Mouse (Mus musculus): ENCODE data around the gene Syn3.
A peak's percentile ranks its signal among the peaks of the same experiment; 100 is the strongest.
"Not testable (repeated sequence)": the region's sequence is repeated elsewhere in the genome, so short reads cannot be mapped to it uniquely, and the experiment has no call there.

Syn3 gene

DNA sequence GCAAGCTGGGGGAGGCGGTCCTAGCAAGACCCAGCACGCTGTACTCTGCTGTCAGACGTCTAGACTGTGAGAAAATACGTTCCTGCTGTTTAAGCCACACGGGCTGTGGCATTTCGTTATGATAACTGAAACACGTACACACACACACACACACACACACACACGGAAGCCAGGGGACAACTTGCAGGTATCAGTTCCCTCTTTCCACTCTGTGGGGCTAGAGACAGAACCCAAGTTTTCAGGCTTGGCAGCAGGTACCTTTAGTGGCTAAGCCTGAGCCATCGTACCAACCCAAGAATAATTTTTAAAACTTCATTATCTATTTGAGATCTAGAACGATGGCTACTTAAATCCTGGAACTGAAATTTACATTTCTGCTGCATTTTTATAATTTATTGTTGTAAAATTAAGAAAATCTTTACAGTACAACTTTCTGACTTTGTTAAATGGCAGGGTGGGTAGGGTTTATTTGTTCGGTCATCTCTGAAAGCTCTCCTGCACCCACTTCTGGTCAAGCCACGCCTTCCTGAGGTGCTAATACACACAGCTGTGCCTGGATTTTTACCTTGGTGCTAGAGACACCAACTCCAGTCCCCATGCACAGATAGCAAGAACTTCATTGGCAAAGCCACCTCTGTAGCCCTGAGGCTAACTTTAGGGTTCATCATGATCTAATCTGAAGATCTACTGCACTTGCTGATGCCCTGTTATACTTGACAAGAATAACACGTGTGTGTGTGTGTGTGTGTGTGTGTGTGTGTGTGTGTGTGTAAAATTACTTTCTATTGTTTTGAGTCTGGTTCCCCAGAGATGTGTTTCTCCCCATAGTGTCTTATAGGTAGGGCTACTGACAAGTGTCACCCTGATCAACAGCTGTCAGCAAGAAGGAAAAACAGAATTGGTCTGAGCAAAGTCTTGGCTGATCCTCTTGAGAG, 29.8 kb downstream of the Syn3 start:
- no peak for DNase-seq (ENCODE audit: low read depth, low spot score)

DNA sequence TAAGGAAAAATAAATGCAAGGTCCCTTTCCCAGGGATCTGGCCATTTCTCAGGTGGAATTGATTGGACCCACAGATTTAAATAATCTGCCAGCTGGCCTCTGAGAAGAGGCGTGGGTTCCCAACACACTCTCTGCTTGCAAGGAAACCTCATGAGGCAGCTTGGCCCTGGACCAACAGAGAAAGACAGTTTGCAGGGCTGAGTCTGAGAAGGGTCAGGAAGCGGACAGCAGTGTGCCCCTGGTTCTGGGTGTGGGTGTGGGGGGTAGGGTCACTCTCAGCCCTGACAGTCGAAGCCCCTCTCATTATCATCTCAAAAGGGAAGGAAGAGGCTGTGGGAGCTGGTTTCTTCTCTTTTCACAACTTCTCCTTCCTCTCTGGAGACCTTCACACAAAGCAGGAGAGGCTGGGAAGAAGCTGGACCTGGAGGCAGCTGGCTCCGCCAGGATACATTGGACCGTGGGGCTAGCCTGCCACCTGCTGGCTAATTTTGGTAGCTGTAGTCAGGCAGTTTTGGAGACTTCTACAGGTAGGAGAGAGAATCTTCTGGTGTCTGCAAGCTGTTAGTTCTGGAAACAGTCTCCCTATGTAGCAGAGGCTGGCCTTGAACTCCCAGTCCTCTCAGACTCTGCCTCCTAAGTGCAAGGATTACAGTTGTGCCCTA, 35.0 kb downstream of the Syn3 start:
- peak; percentile 87 for DNase-seq (ENCODE audit: low read depth, low spot score)

GRCm38 (mm10) chr10:86459643-86460042, 39.1 kb downstream of the Syn3 start:
- no peak for DNase-seq (ENCODE audit: low read depth, low spot score)

DNA sequence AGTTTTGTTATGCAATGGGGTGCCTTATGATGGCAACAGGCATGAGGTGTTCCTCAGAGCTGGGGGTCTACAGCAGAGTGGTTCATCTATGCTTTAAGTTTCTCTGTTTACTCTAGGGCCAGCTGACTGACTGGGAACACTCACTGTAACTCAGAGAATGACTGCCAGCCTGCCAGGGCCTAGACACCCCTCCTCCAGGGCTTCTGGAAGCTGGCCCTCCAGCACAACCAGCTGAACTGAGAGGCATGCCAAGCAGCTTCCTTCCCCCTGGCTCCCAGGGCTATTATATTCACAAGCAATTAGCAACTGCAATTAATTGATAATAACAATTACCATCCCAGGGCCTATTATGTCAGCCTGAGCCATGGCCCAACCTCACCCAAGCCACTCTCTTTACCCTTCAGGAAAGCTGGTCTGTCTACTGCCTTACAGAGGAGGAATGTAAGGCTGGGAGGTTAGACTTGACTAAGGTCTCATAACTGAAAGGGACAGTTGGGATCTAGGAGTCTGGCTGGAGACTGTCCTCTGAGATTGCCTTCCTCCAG, 41.0 kb downstream of the Syn3 start:
- DNase-seq (ENCODE audit: low read depth, low spot score) = peak; percentile 62

- DNase-seq (ENCODE audit: low read depth, low spot score) = no peak
Measured at GRCm38 (mm10) chr10:86457195-86457594, 41.5 kb downstream of the Syn3 start.

DNA sequence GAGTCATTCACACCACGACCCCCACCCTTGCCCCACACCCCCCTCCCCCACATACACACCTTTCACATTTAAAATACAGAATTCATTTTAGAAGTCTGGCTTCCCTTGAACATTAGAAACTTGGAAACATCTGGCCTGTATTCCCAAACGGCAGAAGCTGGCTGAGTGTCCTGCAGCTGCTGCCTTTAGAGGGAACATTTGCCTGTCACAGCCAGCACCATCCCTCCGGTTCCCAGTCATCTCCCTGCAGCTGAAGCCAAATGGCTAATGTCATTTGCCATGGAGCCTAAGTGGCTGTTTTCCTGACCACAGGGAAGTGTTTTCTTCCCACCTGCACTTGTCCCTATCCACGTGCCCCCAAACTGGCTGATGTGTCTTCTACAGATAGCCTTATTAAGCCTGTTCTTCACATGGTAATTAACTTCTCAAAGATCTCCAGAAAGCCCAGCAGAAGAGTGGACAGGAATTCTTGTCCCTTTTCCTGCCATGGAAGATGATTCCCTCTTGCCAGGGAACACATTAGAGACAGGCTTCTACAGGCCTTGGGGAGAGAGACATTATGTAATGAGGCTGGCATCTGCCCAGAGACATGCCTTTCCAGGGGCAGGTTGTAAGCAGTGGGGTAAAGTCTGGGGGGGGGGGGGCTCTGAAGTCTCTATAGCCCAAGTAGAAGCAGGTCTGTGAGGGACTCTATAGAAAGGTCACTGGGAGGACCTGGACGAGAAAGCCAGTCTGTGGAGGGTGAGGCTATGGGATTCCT, 43.2 kb downstream of the Syn3 start:
- peak; percentile 41 for DNase-seq (ENCODE audit: low read depth, low spot score)

DNA sequence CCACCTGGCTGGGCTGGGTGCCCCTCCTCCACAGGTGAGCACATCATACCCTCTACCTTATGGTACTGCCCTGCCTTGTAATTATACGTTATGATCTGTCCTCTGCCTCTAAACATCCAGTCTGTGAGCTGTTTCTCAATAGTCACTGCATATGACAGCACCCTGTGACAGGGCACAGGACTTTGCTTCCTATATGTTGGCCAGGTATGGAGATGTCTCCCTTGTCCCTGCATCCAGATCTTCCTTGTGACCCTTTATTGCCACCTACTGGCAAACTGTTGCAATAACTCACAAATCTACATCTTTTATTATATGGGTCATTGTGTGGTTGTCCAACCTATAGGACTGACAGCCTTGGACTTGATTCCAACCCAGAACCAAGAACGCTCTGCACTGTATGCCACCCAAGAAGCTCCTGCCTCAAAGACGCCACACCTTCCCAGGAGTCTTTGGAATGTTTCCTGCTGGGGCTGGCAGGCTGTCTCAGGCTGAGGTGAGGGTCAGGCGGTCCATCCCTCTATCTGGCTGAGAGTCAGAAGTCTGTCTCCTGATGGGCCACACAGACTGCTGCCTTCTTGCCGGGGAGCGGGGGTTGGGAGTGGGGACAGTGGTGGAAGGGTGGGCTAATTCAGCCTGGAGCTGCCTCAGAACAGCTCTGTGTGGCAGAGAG, 46.2 kb downstream of the Syn3 start:
- peak; percentile 83 for DNase-seq (ENCODE audit: low read depth, low spot score)

DNA sequence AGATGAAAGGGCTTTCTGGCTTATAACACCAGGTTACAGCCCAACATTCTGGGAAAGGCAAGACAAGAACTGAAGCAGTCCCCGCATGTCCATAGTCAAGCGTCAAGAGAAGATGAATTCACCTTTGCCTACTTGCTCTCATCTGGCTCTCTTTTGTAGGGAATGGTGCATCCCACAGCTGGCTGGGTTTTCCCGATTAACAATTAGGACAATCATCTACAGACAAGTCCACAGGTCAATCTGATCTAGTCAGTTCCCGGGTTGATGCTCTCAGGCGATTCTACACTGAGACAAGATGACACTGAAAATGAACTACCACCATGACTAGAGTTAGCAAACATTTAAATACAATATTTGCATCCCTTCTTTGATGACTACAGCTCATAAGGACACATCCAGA, 47.4 kb downstream of the Syn3 start:
- DNase-seq (ENCODE audit: low read depth, low spot score) = no peak

GRCm38 (mm10) chr10:86446649-86447048, 52.0 kb downstream of the Syn3 start:
- no peak for DNase-seq (ENCODE audit: low read depth, low spot score)

- no peak for DNase-seq (ENCODE audit: low read depth, low spot score)
Measured at GRCm38 (mm10) chr10:86445207-86445606, 53.5 kb downstream of the Syn3 start.

- DNase-seq (ENCODE audit: low read depth, low spot score) = no peak
Measured at GRCm38 (mm10) chr10:86444665-86445064, 54.0 kb downstream of the Syn3 start.

DNA sequence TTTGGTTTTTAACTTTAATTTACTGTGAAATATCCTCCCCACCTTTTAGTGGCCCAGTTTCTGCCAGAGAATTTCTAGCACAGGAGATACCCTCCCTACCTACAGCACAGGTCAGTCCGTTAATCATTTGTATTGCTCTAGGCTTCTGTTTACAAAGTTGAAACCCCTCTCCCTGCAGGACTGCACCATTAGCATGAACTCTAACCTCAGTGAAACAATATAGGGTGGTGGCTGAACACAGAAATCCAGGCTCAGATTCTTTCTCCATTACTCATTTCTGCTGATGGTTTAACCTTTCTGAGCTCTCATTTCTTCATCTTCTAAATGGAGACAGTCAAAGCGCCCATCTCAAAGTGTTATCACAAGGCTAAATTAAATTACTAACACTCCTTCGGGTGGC, 56.9 kb downstream of the Syn3 start:
- no peak for DNase-seq (ENCODE audit: low read depth, low spot score)

DNA sequence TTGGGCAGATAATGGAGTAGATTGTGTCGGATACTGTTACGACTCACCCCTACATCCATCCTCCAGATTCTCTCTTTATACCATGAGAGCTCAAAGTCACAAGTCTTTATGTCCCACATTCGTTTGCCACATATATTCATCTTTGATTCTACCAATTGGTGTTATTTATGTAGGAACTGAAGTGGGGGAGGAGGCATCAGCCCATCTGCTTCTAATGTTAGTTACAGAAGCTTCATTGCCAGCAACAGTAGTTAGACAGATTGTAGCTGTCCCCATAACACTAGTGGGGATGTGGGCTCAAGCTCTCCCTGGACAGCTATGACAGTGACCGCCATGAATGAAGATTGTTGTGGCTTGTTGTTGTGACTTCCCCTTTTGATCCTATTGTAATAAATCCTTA, 59.1 kb downstream of the Syn3 start:
- peak; percentile 67 for DNase-seq (ENCODE audit: low read depth, low spot score)

- no peak for DNase-seq (ENCODE audit: low read depth, low spot score)
Measured at GRCm38 (mm10) chr10:86437294-86437693, 61.4 kb downstream of the Syn3 start.

DNA sequence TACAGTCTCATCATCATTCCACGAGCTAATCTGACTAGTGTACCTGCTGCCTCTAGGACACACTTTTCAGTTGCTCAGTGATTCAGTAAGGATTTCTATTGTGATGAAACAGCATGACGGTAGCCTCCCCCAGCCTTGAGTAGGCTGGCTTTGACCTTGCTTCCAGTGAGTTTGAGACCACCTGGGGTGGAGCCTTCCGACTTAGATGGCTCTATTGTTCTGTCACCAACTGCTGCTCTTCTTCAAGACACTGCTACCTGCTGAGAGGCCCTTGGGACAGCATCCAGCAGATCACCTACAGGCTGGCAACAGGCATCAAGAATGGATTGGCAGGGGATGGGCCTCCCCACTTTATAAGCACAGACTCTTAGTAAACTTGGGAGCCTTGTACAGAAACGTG, 63.7 kb downstream of the Syn3 start:
- not testable (repeated sequence) for DNase-seq (ENCODE audit: low read depth, low spot score)

DNA sequence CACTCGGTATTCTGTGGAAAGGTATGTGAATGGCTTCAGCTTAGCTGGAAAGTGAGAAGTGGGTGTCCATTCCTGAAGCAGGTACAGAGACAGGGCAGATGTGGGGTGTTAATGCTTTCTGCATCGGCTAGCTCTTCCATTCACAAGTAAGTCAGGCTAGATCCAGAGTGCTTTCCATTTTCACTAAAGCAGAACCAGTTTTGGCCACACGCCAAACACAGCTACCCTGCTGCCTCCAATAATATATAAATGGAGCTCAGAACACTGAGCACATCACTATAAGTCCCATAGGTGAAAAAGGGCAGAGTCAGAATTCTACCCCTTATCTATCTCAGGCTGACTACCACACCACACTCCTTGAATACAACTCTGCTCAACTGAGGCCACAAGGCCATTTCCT, 69.0 kb downstream of the Syn3 start:
- no peak for DNase-seq (ENCODE audit: low read depth, low spot score)

DNA sequence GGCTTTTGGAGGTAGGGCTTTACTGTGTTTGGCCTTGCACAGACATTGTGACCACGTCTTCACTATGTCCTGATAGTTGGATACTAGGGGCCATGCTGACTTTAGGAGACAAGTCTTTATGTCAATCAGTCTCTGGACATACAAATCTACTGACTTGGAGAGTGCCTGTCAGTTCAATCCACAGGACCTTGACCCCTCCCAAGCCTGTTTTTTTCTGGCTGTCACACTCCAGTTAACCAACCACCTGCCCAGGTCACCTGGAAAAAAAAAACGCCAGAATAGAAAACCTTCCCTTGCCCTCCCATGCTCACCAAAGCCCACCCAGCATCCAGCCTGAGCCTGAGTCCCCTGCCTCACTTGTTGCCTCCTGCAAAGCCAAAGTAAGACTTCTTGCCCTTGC, 70.7 kb downstream of the Syn3 start:
- DNase-seq (ENCODE audit: low read depth, low spot score) = no peak

GRCm38 (mm10) chr10:86425690-86426530, 72.8 kb downstream of the Syn3 start:
- DNase-seq (ENCODE audit: low read depth, low spot score) = peak; percentile 47

- DNase-seq (ENCODE audit: low read depth, low spot score) = no peak
Measured at GRCm38 (mm10) chr10:86421731-86422370, 76.8 kb downstream of the Syn3 start.

- peak; percentile 72 for DNase-seq (ENCODE audit: low read depth, low spot score)
Measured at GRCm38 (mm10) chr10:86418931-86419330, 79.8 kb downstream of the Syn3 start.
